Mouse (Mus musculus) forebrain, embryonic 15.5 days (tissue): ENCODE data around the gene Mkrn2. TPM values are rescaled to one million over a fixed set of nuclear protein-coding genes. Genes with fewer than 3 reads are reported as not detected.
"Not testable (repeated sequence)": the region's sequence is repeated elsewhere in the genome, so short reads cannot be mapped to it uniquely, and the experiment has no call there.

Experiments
- ATAC-seq: fragments of 200-750 bp; cut with Nextera tagmentation; replicated peaks from 2 replicates; pipeline ENCODE4 v1.8.0; 2017; ENCODE audit warnings: mild to moderate bottlenecking, moderate TSS enrichment, moderate library complexity
- H3K27ac ChIP-seq: fragments of 300-500 bp; sonication (generic); replicated peaks from 2 replicates; pipeline ENCODE4 v1.5.1; 2015; ENCODE audit warnings: mild to moderate bottlenecking, inconsistent platforms
- H3K27me3 ChIP-seq: fragments of 300-500 bp; sonication (generic); 2 replicates; pipeline ENCODE4 v1.6.1; 2015; ENCODE audit warnings: inconsistent platforms
- H3K36me3 ChIP-seq: fragments of 300-500 bp; sonication (generic); 2 replicates; pipeline ENCODE4 v1.6.1; 2015; ENCODE audit warnings: mild to moderate bottlenecking, inconsistent platforms
- H3K4me1 ChIP-seq: fragments of 300-500 bp; sonication (generic); 2 replicates; pipeline ENCODE4 v1.6.1; 2015; ENCODE audit warnings: inconsistent platforms
- H3K4me2 ChIP-seq: fragments of 300-500 bp; sonication (generic); replicated peaks from 2 replicates; pipeline ENCODE4 v1.6.1; 2015; ENCODE audit warnings: mild to moderate bottlenecking, inconsistent platforms
- H3K4me3 ChIP-seq: fragments of 300-500 bp; sonication (generic); 2 replicates; pipeline ENCODE4 v1.5.1; 2015; ENCODE audit warnings: mild to moderate bottlenecking, inconsistent platforms
- H3K9ac ChIP-seq: fragments of 300-500 bp; sonication (generic); replicated peaks from 2 replicates; pipeline ENCODE4 v1.6.1; 2015; ENCODE audit warnings: mild to moderate bottlenecking, inconsistent platforms
- H3K9me3 ChIP-seq: fragments of 300-500 bp; sonication (generic); 2 replicates; pipeline ENCODE4 v1.6.1; 2016; ENCODE audit warnings: inconsistent platforms
- WGBS: fragments of 180-500 bp; shearing (Covaris S2); methylation state at CpG from one replicate; pipeline ENCODE4 v1.1.7; 2015; ENCODE audit warnings: mixed read lengths; 5-methylcytosine and 5-hydroxymethylcytosine counted together
- polyA plus RNA-seq: library from polyadenylated mRNA; unstranded; fragments of >200 nt; fragmentation: Nextera tagmentation; extraction: Ambion mirVana; gene quantifications from 2 replicates; pipeline ENCODE4 v1.2.1, GENCODE M21; 2015

Gene Mkrn2
- polyA plus RNA-seq, 1 experiment from 2014 or later, result 41.8 TPM

DNA sequence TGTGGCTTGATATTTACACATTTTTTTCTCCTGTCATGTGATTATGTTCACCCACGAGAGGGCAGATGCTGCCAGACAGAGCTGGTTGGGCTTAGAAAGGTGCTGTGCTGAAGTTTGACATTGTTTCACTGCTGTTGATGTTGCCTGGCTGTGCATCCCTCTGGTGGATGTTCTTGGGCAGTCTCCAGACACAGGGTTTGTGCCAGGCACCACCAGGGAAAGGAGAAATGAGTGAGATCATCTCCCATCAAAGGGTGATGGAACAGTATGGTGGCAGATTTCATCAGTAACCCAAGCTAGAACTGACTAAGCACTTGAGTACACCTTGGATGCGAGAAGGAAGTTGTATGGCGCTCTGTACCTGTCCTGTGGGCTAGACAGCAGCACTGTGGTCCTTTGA is 14.3 kb downstream of the Mkrn2 start:
- no peak for ATAC-seq

DNA sequence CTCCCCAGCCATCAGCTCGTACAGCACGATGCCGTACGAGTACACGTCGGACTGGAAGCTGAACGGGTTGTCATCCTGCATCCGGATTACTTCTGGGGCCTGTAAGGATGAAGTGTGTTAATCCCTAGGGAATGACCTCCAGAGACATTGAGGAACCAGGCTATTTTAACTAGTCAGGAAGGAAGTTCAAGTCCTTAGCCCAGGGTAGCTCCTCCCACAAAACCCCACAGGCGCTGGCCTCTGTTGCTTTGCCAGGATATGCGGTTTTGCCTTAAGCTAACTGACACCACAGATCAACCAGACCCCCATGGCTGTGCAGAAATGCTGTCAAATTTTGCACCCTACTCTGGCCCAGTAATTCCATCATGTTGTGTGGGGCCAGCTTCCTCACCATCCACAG is 18.1 kb downstream of the Mkrn2 start:
- no peak overlapping the region for H3K4me3 ChIP-seq
- H3K36me3 ChIP-seq, result peaks cover 98% of the 10 kb centered on the region
- H3K9ac ChIP-seq, result no peak overlapping the region
- no peak overlapping the region for H3K4me2 ChIP-seq
- H3K9me3 ChIP-seq, result no peaks in the 10 kb centered on the region
- WGBS, result 94% methylated on average over 10 of the region's 10 CpGs
- no peak for ATAC-seq
- no peak overlapping the region for H3K27ac ChIP-seq
- no peaks in the 10 kb centered on the region for H3K4me1 ChIP-seq
- no peaks in the 10 kb centered on the region for H3K27me3 ChIP-seq

More for the DNA sequence above, 14.3 kb downstream of the Mkrn2 start:
- H3K9ac ChIP-seq, result no peak overlapping the region
- no peaks in the 10 kb centered on the region for H3K4me1 ChIP-seq
- no peak overlapping the region for H3K27ac ChIP-seq
- no peak overlapping the region for H3K4me2 ChIP-seq
- no peaks in the 10 kb centered on the region for H3K9me3 ChIP-seq
- peaks cover 93% of the 10 kb centered on the region for H3K36me3 ChIP-seq
- no peak overlapping the region for H3K4me3 ChIP-seq
- WGBS, result 86% methylated on average over 3 of the region's 3 CpGs
- no peaks in the 10 kb centered on the region for H3K27me3 ChIP-seq

GRCm38 (mm10) chr6:115620942-115621341 is 19.2 kb downstream of the Mkrn2 start:
- H3K9ac ChIP-seq, result no peak overlapping the region
- H3K27ac ChIP-seq, result no peak overlapping the region
- H3K27me3 ChIP-seq, result no peaks in the 10 kb centered on the region
- no peak overlapping the region for H3K4me3 ChIP-seq
- no peaks in the 10 kb centered on the region for H3K9me3 ChIP-seq
- H3K4me1 ChIP-seq, result no peaks in the 10 kb centered on the region
- WGBS, result 94% methylated on average over 1 of the region's 1 CpGs
- H3K36me3 ChIP-seq, result peaks cover 100% of the 10 kb centered on the region
- no peak overlapping the region for H3K4me2 ChIP-seq
- ATAC-seq, result no peak

DNA sequence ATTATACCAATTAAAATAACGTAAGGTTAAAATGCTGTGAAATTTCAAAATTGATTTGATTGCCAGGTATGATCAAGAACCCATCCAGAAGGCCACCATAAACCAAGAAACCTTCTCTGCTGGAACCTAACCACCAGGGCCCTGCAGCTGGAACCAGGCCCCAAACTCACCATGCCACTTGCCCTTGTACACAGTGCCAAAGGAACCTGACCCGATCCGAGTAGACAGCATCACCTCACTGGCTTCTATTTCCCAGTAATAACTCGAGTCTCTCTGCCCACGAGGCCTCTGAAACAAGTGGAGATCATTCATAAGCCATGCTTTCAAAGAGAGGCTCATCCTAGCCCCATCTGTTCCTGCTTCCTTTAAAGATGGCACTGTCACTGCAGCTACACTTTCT is 24.4 kb downstream of the Mkrn2 start:
- Histone ChIP-seq H3K4me1 (no peaks in the 10 kb centered on the region), H3K4me2 (no peak overlapping the region), H3K9me3 (no peaks in the 10 kb centered on the region), H3K4me3 (no peak overlapping the region), H3K9ac (no peak overlapping the region), H3K27ac (no peak overlapping the region), H3K27me3 (no peaks in the 10 kb centered on the region), H3K36me3 (peaks cover 91% of the 10 kb centered on the region)
- no peak for ATAC-seq
- WGBS, result 87% methylated on average over 5 of the region's 5 CpGs

DNA sequence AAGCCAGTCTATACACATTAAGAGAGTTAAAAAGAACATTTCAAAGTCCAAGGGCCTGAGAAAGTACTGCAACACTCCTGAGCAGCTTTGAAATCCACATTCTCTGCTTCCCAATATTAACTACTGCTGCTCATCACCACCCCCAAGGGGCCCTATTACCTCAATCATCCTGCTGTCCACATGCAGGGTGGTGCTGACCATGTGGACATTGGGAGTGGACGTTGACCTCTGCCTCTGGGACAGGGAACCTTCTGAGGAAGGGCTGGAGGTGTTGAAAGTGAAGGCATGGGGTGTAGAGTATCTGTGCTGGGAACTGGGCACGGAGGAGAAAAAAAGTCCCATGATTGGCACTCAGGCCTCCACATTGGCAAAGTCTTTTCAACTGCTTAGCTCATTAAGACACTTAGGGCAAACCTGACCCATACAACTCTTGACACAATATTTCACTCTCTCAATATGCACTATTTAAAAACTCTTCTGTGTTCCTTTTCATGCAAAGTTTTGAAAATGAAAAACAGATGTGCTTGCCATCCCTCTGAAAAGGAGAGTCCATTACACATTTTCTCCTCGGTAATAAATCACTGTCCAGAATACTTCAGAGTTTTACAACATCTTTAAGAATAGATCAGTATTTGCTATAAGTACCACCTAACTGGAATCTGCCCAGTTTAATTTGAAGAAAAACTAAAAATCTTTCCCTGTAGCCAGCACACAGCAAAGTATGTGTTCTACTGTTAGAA is 29.5 kb downstream of the Mkrn2 start:
- H3K9ac ChIP-seq, result no peak overlapping the region
- WGBS, result 90% methylated on average over 3 of the region's 3 CpGs
- no peaks in the 10 kb centered on the region for H3K27me3 ChIP-seq
- no peak overlapping the region for H3K27ac ChIP-seq
- H3K4me1 ChIP-seq, result no peaks in the 10 kb centered on the region
- no peaks in the 10 kb centered on the region for H3K9me3 ChIP-seq
- ATAC-seq, result no peak
- H3K4me2 ChIP-seq, result no peak overlapping the region
- H3K4me3 ChIP-seq, result no peak overlapping the region
- H3K36me3 ChIP-seq, result peaks cover 82% of the 10 kb centered on the region

DNA sequence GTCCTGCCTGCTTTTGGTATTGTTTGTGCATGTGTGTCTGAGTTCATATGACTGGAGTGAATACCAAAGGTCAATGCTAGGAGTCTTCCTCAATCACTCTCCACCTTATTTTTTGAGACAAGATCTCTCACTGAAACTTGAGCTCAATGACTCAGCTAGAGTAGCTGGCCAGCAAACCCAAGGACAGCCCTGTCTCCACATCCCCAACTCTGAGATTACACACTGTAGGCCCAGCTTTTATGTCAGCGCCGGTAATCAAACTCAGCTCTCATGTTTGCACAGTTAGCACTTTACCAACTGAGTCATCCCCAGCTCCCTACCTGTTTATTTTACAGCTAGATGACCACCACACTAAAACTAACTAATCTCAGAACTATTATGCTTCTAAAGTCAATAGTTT is 32.3 kb downstream of the Mkrn2 start:
- H3K4me3 ChIP-seq, result no peak overlapping the region
- no peaks in the 10 kb centered on the region for H3K27me3 ChIP-seq
- H3K36me3 ChIP-seq, result peaks cover 78% of the 10 kb centered on the region
- no peak overlapping the region for H3K9ac ChIP-seq
- no peaks in the 10 kb centered on the region for H3K4me1 ChIP-seq
- WGBS, result 97% methylated on average over 2 of the region's 2 CpGs
- no peak overlapping the region for H3K4me2 ChIP-seq
- H3K9me3 ChIP-seq, result no peaks in the 10 kb centered on the region
- no peak for ATAC-seq
- H3K27ac ChIP-seq, result no peak overlapping the region

DNA sequence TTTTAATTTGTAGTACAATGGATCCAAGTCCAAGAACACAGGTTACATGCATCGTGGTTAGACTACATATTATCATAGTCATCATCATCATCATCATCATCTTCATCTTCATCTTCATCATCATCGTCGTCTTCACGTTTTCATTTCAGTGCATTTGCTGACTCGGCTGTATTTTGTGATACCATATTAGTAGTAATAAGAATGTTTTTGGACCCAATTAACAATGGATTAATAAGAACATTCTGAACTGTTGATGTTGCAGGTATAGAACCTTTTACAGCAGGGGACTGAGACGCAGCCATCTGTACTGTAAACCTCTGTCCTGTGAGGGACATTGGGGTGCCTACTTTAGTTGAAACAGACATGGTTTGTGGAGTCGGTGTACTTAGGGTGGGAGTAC is 36.5 kb downstream of the Mkrn2 start:
- H3K36me3 ChIP-seq, result peaks cover 50% of the 10 kb centered on the region
- not testable (repeated sequence) for H3K9me3 ChIP-seq
- 97% methylated on average over 7 of the region's 7 CpGs for WGBS

DNA sequence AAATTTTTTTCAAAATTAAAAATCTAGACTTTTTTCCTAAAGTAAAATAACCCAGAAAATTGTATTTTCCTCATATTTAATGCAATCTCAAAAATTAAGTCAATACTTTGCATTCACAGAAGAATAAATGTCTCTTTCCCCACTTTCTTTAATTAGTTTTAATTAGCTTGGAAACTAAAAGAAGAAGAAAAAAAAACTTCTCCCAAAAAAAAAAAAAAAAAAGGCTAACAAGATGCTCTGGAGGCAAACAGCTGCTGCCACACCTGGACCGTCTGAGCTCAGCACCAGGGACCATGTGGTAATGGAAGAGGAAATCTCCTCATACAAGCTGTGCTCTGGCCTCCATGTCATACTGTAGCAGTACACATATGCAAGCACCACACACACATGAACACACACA is 41.6 kb downstream of the Mkrn2 start:
- 61% methylated on average over 1 of the region's 1 CpGs for WGBS
- ATAC-seq, result no peak
- H3K9me3 ChIP-seq, result no peaks in the 10 kb centered on the region

More for the DNA sequence above, 36.5 kb downstream of the Mkrn2 start:
- not testable (repeated sequence) for H3K9ac ChIP-seq, H3K4me1 ChIP-seq, H3K4me3 ChIP-seq, H3K27ac ChIP-seq, ATAC-seq, H3K4me2 ChIP-seq, H3K27me3 ChIP-seq

GRCm38 (mm10) chr6:115649792-115650365 is 48.2 kb downstream of the Mkrn2 start:
- peaks cover 23% of the 10 kb centered on the region for H3K4me1 ChIP-seq
- H3K36me3 ChIP-seq, result no peaks in the 10 kb centered on the region
- no peak overlapping the region for H3K9ac ChIP-seq
- H3K4me3 ChIP-seq, result no peak overlapping the region
- no peak for ATAC-seq
- no peaks in the 10 kb centered on the region for H3K9me3 ChIP-seq
- H3K27ac ChIP-seq, result no peak overlapping the region
- no peak overlapping the region for H3K4me2 ChIP-seq
- WGBS, result 71% methylated on average over 1 of the region's 1 CpGs
- H3K27me3 ChIP-seq, result no peaks in the 10 kb centered on the region

More for the DNA sequence above, 41.6 kb downstream of the Mkrn2 start:
- no peak overlapping the region for H3K4me2 ChIP-seq
- no peak overlapping the region for H3K27ac ChIP-seq
- peaks cover under 1% of the 10 kb centered on the region; the same call in 1 of the 2 replicates for H3K4me1 ChIP-seq
- no peaks in the 10 kb centered on the region for H3K27me3 ChIP-seq
- H3K4me3 ChIP-seq, result no peak overlapping the region
- peaks cover 19% of the 10 kb centered on the region for H3K36me3 ChIP-seq
- H3K9ac ChIP-seq, result no peak overlapping the region

- ATAC-seq, result no peak
- peaks cover 23% of the 10 kb centered on the region for H3K4me1 ChIP-seq
Measured at GRCm38 (mm10) chr6:115650476-115651427, 49.0 kb downstream of the Mkrn2 start.

GRCm38 (mm10) chr6:115651719-115652118 is 50.0 kb downstream of the Mkrn2 start:
- H3K4me2 ChIP-seq, result no peak overlapping the region
- no peak overlapping the region for H3K9ac ChIP-seq
- H3K4me1 ChIP-seq, result peaks cover 25% of the 10 kb centered on the region
- no peaks in the 10 kb centered on the region for H3K27me3 ChIP-seq
- no peak overlapping the region for H3K27ac ChIP-seq
- H3K4me3 ChIP-seq, result no peak overlapping the region
- ATAC-seq, result no peak
- no peaks in the 10 kb centered on the region for H3K9me3 ChIP-seq
- H3K36me3 ChIP-seq, result no peaks in the 10 kb centered on the region

More at GRCm38 (mm10) chr6:115650476-115651427, 49.0 kb downstream of the Mkrn2 start:
- no peaks in the 10 kb centered on the region for H3K36me3 ChIP-seq
- WGBS, result 62% methylated on average over 5 of the region's 5 CpGs
- H3K4me3 ChIP-seq, result no peak overlapping the region
- H3K9me3 ChIP-seq, result no peaks in the 10 kb centered on the region
- H3K27ac ChIP-seq, result no peak overlapping the region
- no peak overlapping the region for H3K9ac ChIP-seq
- H3K27me3 ChIP-seq, result no peaks in the 10 kb centered on the region
- no peak overlapping the region for H3K4me2 ChIP-seq

DNA sequence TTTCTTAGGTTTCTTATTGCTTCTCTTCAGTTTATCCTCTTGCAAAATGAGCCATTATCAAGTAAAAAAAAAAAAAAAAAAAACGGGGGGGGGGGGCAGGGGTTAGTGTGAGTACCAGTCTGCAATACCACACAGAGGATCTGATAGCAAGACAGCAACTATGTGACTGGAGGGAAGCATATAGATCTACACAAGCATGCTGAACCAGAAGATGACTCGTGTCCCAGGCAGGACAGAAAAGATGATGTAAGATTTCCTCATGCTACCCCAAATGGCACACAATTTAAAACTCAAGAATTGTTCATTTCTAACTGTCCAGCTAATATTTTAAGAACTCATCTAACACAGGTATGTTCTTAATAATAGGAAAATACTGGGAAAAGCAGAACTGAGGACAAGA is 52.2 kb downstream of the Mkrn2 start:
- H3K9ac ChIP-seq, result no peak overlapping the region
- whole genome bisulfite sequencing, result 46% methylated on average over 2 of the region's 2 CpGs
- peaks cover 32% of the 10 kb centered on the region for H3K4me1 ChIP-seq
- no peaks in the 10 kb centered on the region for H3K27me3 ChIP-seq
- no peak overlapping the region for H3K4me3 ChIP-seq
- H3K27ac ChIP-seq, result no peak overlapping the region
- H3K36me3 ChIP-seq, result no peaks in the 10 kb centered on the region
- H3K9me3 ChIP-seq, result no peaks in the 10 kb centered on the region
- no peak for ATAC-seq
- H3K4me2 ChIP-seq, result no peak overlapping the region
